Mouse (Mus musculus) myocyte (in vitro differentiated cells): ENCODE measurements around the gene Jph2. TPM values are rescaled to one million over a fixed set of nuclear protein-coding genes. Genes with fewer than 3 reads are reported as not detected.
A peak's percentile ranks its signal among the peaks of the same experiment; 100 is the strongest.

ENCODE experiments used
- H3K27me3 ChIP-seq: one replicate; pipeline ENCODE4 v1.6.1; 2011; ENCODE audit not compliant: control insufficient read depth, insufficient read depth, insufficient read length
- H3K36me3 ChIP-seq: one replicate; pipeline ENCODE4 v1.6.1; 2011; ENCODE audit not compliant: control insufficient read depth, insufficient read depth
- H3K4me2 ChIP-seq: one replicate; pipeline ENCODE4 v1.6.1; 2011; ENCODE audit warnings: low read depth, control low read depth
- H3K4me3 ChIP-seq: one replicate; pipeline ENCODE4 v1.5.1; 2011; ENCODE audit warnings: mild to moderate bottlenecking, control low read depth, moderate library complexity
- H3K79me2 ChIP-seq: one replicate; pipeline ENCODE4 v1.6.1; 2011; ENCODE audit not compliant: control insufficient read depth, insufficient read depth
- H3ac ChIP-seq: one replicate; pipeline ENCODE4 v1.6.1; 2011; ENCODE audit not compliant: control insufficient read depth, insufficient read length
- CEBPB ChIP-seq: IDR thresholded peaks from 2 replicates; pipeline ENCODE4 v1.6.1; 2011; ENCODE audit warnings: mild to moderate bottlenecking, moderate library complexity; ENCODE audit not compliant: poor library complexity, insufficient read depth, severe bottlenecking
- E2F4 ChIP-seq: IDR thresholded peaks from one replicate; pipeline ENCODE4 v1.6.1; 2011; ENCODE audit warnings: mild to moderate bottlenecking, control low read depth, moderate library complexity; ENCODE audit not compliant: insufficient read depth
- MAX ChIP-seq: IDR thresholded peaks from one replicate; pipeline ENCODE4 v1.6.1; 2011; ENCODE audit warnings: low read depth, mild to moderate bottlenecking, control low read depth
- MYOD1 ChIP-seq, 3 experiments: IDR thresholded peaks; one replicate each; pipeline ENCODE4 v1.6.1; 2011; ENCODE audit warnings: control low read depth in 2 of 3, low read depth in 2 of 3, mild to moderate bottlenecking in 2 of 3, moderate library complexity in 1 of 3; ENCODE audit not compliant: insufficient read length in 2 of 3, control insufficient read depth in 1 of 3
- MYOG ChIP-seq, 3 experiments: IDR thresholded peaks; one replicate each; pipeline ENCODE4 v1.6.1; 2011; ENCODE audit warnings: control low read depth in 2 of 3, low read depth in 2 of 3, mild to moderate bottlenecking in 2 of 3; ENCODE audit not compliant: insufficient read length in 2 of 3, control insufficient read depth in 1 of 3, insufficient read depth in 1 of 3
- POLR2A ChIP-seq: IDR thresholded peaks from one replicate; pipeline ENCODE4 v1.6.1; 2011; ENCODE audit warnings: low read depth, mild to moderate bottlenecking, control low read depth, moderate library complexity; ENCODE audit not compliant: insufficient read length
- POLR2AphosphoS2 ChIP-seq: IDR thresholded peaks from one replicate; pipeline ENCODE4 v1.6.1; 2011; ENCODE audit warnings: low read depth, control low read depth; ENCODE audit not compliant: insufficient read length
- REST ChIP-seq: IDR thresholded peaks from one replicate; pipeline ENCODE4 v1.6.1; 2011; ENCODE audit warnings: mild to moderate bottlenecking, control low read depth, moderate library complexity; ENCODE audit not compliant: insufficient read depth, insufficient read length
- SRF ChIP-seq: IDR thresholded peaks from one replicate; pipeline ENCODE4 v1.6.1; 2011; ENCODE audit warnings: low read depth; ENCODE audit not compliant: control insufficient read depth, insufficient read length
- TCF12 ChIP-seq: IDR thresholded peaks from one replicate; pipeline ENCODE4 v1.6.1; 2011; ENCODE audit warnings: mild to moderate bottlenecking, control low read depth; ENCODE audit not compliant: poor library complexity, insufficient read depth, severe bottlenecking
- TCF3 ChIP-seq: IDR thresholded peaks from one replicate; pipeline ENCODE4 v1.6.1; 2011; ENCODE audit warnings: low read depth, control low read depth; ENCODE audit not compliant: insufficient read length
- USF1 ChIP-seq: IDR thresholded peaks from one replicate; pipeline ENCODE4 v1.6.1; 2011; ENCODE audit warnings: low read depth, mild to moderate bottlenecking, control low read depth, moderate library complexity
- polyA plus RNA-seq: library from polyadenylated mRNA; unstranded; fragments of >200 nt; fragmentation: generic; extraction: Trizol; gene quantifications from one replicate; pipeline ENCODE4 v1.2.1, GENCODE M21; 2012; ENCODE audit warnings: missing spikeins

The Jph2 gene
- polyA plus RNA-seq, 1 experiment, result 217 TPM

- H3K36me3 ChIP-seq, result peaks cover 4% of the 10 kb centered on the region
- H3ac ChIP-seq, result peak overlapping the region; percentile 28
- H3K27me3 ChIP-seq, result no peaks in the 10 kb centered on the region
- peak overlapping the region; percentile 77 for H3K4me2 ChIP-seq
- H3K79me2 ChIP-seq, result peaks cover 87% of the 10 kb centered on the region
- peak overlapping the region; percentile 89 for H3K4me3 ChIP-seq
- no peak for TF ChIP-seq POLR2A
- no peak for TF ChIP-seq CEBPB
- peak in 1 of 3 experiments; percentile 7 for TF ChIP-seq MYOG (IDR thresholded peaks at IDR 0.05; ENCODE audit: control insufficient read depth in 1 of 3, insufficient read depth in 1 of 3, insufficient read length in 2 of 3, low read depth in 2 of 3)
- no peak for TF ChIP-seq USF1
Measured at GRCm38 (mm10) chr2:163393976-163394375, 3.8 kb downstream of the Jph2 start.

GRCm38 (mm10) chr2:163393241-163393640 lies 4.6 kb downstream of the Jph2 start:
- Histone ChIP-seq H3K79me2 (peaks cover 94% of the 10 kb centered on the region), H3K36me3 (peaks cover 5% of the 10 kb centered on the region), H3K4me2 (peak overlapping the region; percentile 77), H3K27me3 (no peaks in the 10 kb centered on the region), H3ac (no peak overlapping the region), H3K4me3 (peak overlapping the region; percentile 89)
- TF ChIP-seq MYOD1 (IDR thresholded peaks at IDR 0.05; ENCODE audit: control insufficient read depth in 1 of 3, insufficient read length in 2 of 3, low read depth in 2 of 3), result no peak
- no peak for TF ChIP-seq USF1
- TF ChIP-seq SRF, result no peak
- peak; percentile 17 for TF ChIP-seq POLR2A
- TF ChIP-seq TCF12, result no peak
- TF ChIP-seq POLR2AphosphoS2, result peak; percentile 27

DNA sequence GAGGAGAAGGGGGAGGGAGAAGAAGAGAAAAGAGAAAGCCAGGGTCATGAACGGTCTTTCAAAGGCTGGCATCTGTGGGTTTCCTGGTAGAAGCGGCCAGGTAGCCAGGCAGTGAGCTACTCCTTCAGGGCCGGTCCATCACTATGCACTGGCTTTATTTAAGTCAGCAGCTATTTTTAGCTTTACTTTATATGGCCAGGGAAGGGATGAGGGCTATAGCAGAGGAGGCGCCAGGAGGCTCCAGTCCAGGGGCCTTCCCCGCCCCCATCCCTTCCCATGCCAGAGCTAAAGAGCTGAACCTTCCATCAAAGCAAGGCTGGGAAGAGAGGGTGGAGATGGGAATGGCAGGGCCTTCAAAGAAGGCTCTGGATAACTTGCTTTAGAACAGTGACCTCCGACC lies 5.4 kb downstream of the Jph2 start:
- peaks cover 97% of the 10 kb centered on the region for H3K79me2 ChIP-seq
- H3K4me2 ChIP-seq, result peak overlapping the region; percentile 77
- TF ChIP-seq E2F4 (no peak), MYOD1 (IDR thresholded peaks at IDR 0.05; ENCODE audit: control insufficient read depth in 1 of 3, insufficient read length in 2 of 3, low read depth in 2 of 3) (no peak), POLR2AphosphoS2 (peak; percentile 35), TCF3 (no peak), MYOG (IDR thresholded peaks at IDR 0.05; ENCODE audit: control insufficient read depth in 1 of 3, insufficient read depth in 1 of 3, insufficient read length in 2 of 3, low read depth in 2 of 3) (no peak), SRF (peak; percentile 82), REST (no peak), USF1 (no peak), MAX (no peak)
- peak overlapping the region; percentile 89 for H3K4me3 ChIP-seq
- no peak overlapping the region for H3ac ChIP-seq
- peaks cover 5% of the 10 kb centered on the region for H3K36me3 ChIP-seq
- no peaks in the 10 kb centered on the region for H3K27me3 ChIP-seq

GRCm38 (mm10) chr2:163386423-163387190 lies 11.2 kb downstream of the Jph2 start:
- peak overlapping the region; percentile 87 for H3K4me2 ChIP-seq
- H3K27me3 ChIP-seq, result no peaks in the 10 kb centered on the region
- H3ac ChIP-seq, result no peak overlapping the region
- TF ChIP-seq USF1, result no peak
- peak; percentile 71 to 97 (median 94) for TF ChIP-seq MYOD1 (IDR thresholded peaks at IDR 0.05; ENCODE audit: control insufficient read depth in 1 of 3, insufficient read length in 2 of 3, low read depth in 2 of 3)
- peak; percentile 91 to 99 (median 92) for TF ChIP-seq MYOG (IDR thresholded peaks at IDR 0.05; ENCODE audit: control insufficient read depth in 1 of 3, insufficient read depth in 1 of 3, insufficient read length in 2 of 3, low read depth in 2 of 3)
- TF ChIP-seq POLR2A, result peak; percentile 68
- TF ChIP-seq POLR2AphosphoS2, result peak; percentile 54
- TF ChIP-seq TCF3, result peak; percentile 72
- TF ChIP-seq CEBPB, result no peak
- TF ChIP-seq TCF12, result peak; percentile 91
- H3K79me2 ChIP-seq, result peaks cover 87% of the 10 kb centered on the region
- H3K36me3 ChIP-seq, result peaks cover 5% of the 10 kb centered on the region
- H3K4me3 ChIP-seq, result peak overlapping the region; percentile 2

- peak overlapping the region; percentile 87 for H3K4me2 ChIP-seq
- peaks cover 80% of the 10 kb centered on the region for H3K79me2 ChIP-seq
- H3K4me3 ChIP-seq, result no peak overlapping the region
- TF ChIP-seq SRF (no peak), MYOG (IDR thresholded peaks at IDR 0.05; ENCODE audit: control insufficient read depth in 1 of 3, insufficient read depth in 1 of 3, insufficient read length in 2 of 3, low read depth in 2 of 3) (peak in 1 of 3 experiments; percentile 11)
- no peaks in the 10 kb centered on the region for H3K27me3 ChIP-seq
- H3K36me3 ChIP-seq, result peaks cover 5% of the 10 kb centered on the region
- H3ac ChIP-seq, result no peak overlapping the region
Measured at GRCm38 (mm10) chr2:163385126-163385525, 12.7 kb downstream of the Jph2 start.
